10 mouse cellular contexts compared by ENCODE assay signal in the genomic region with DNA sequence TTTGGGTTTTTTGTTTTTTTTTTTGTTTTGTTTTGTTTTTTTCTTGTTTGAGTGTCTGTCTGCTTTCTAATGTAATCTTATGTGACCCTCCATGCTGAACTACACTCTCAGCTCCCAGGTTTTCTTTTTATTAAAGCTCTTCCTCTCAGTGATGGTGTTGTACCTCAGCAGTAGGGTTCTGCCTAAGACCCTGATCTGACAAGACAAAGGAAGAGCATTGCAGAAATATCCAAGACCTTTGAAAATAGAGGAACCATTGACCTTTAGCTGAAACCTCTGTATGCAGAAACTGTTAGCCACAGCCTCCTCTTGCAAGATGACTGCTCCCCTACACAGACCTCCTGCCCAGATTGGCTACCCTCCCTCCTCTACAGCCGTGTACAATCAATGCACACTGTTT. TPM values are rescaled to one million over a fixed set of nuclear protein-coding genes. Genes with fewer than 3 reads are reported as not detected.
"Had no signal": no experiment of that assay in that cellular context is flagged by ENCODE, and none has a peak within 500 bp of the region (broad histone marks: within the 10 kb centered on the region; RNA-seq: fewer than 3 reads in every experiment).

No protein-coding gene starts in this region.

RNA-seq across cellular contexts. Expression of a gene that starts 10.9 kb away (rescaled TPM):
- total RNA-seq: left cerebral cortex, adult 8-10 months; left cerebral cortex, postnatal 10 days; left cerebral cortex, postnatal 14 days; left cerebral cortex, postnatal 25 days; left cerebral cortex, postnatal 36 days; left cerebral cortex, postnatal 4 days; liver, adult 2 months; megakaryocyte-erythroid progenitor cell, adult 5-6 weeks; midbrain, postnatal 0 days had no signal

RNA-seq across cellular contexts. Expression of a gene that starts 37.1 kb away (rescaled TPM):
- total RNA-seq: left cerebral cortex, adult 8-10 months; left cerebral cortex, postnatal 10 days; left cerebral cortex, postnatal 14 days; left cerebral cortex, postnatal 25 days; left cerebral cortex, postnatal 36 days; left cerebral cortex, postnatal 4 days; liver, adult 2 months; megakaryocyte-erythroid progenitor cell, adult 5-6 weeks; midbrain, postnatal 0 days; monocyte, adult 5-6 weeks had no signal

RNA-seq across cellular contexts. Expression of a gene that starts 39.0 kb away (rescaled TPM):
- total RNA-seq: left cerebral cortex, postnatal 25 days; left cerebral cortex, postnatal 36 days had no signal
